Mouse (Mus musculus): ENCODE measurements around the gene Trim33.

Gene Trim33

GRCm38 (mm10) chr3:103279182-103280149 lies at the start of gene Trim33:
Gene Trim33 (plus strand): TSS chr3:103279293.
- DNase-seq, result peak; percentile 88

DNA sequence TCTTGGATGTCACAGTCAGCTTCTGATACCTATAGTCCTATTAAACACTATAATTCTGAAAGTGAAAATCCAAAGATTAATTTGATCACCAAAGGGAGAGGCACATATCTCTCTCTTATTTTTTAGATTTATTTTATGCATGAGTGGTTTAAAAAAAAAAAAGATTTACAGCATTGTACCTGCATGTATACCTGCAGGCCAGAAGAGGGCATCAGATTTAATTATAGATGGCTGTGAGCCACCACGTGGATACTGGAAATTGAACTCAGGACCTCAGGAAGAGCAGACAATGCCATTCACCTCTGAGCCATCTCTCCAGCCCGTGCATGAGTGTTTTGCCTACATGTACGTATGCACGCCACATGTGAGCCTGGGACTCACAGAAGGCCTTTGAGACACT lies 46.7 kb upstream of the Trim33 start:
- no peak for DNase-seq

- DNase-seq, result no peak
Measured at GRCm38 (mm10) chr3:103241524-103241923, 37.6 kb upstream of the Trim33 start.

DNA sequence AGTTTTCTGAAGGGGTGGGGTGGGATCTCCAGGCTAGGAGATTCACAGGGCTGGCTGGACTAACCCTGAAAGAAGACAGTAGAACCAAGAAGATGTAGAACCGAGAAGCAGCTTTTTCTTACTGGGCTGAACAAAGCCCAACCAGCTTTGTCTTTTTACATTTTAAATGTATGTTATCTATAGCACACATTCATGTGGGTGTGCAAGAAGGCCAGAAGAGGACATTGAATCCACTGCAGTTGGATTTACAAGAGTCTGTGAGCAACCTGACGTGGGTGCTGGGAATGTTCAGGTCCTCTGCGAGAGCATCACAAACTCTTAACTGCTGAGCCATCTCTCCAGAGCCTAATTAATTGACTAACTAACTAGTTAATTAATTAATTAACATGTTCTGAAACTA lies 36.9 kb upstream of the Trim33 start:
- DNase-seq, result no peak

DNA sequence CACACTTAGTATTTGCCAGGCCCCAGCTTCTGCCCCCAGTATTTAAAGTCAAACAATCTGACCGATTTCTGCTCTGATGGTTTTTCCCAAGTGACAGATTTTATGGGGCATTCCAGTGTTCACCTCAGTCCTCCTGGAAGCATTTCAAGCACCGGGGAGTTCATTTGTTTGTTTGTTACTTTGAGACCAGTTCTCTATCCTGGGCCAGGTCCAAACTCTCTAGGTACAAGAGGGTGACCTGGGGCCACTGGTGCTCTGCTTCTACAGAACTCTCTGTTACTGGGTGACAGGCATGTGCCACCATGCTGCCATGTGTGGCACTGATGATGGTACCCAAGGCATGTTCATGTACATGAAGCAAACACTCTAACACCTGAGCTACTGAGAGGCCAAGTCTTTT lies 35.6 kb upstream of the Trim33 start:
- no peak for DNase-seq

- no peak for DNase-seq
Measured at GRCm38 (mm10) chr3:103246627-103247260, 32.3 kb upstream of the Trim33 start.

- DNase-seq, result peak; percentile 20
Measured at GRCm38 (mm10) chr3:103256089-103256819, 22.8 kb upstream of the Trim33 start.

GRCm38 (mm10) chr3:103262802-103263417 lies 16.2 kb upstream of the Trim33 start:
- DNase-seq, result no peak

DNA sequence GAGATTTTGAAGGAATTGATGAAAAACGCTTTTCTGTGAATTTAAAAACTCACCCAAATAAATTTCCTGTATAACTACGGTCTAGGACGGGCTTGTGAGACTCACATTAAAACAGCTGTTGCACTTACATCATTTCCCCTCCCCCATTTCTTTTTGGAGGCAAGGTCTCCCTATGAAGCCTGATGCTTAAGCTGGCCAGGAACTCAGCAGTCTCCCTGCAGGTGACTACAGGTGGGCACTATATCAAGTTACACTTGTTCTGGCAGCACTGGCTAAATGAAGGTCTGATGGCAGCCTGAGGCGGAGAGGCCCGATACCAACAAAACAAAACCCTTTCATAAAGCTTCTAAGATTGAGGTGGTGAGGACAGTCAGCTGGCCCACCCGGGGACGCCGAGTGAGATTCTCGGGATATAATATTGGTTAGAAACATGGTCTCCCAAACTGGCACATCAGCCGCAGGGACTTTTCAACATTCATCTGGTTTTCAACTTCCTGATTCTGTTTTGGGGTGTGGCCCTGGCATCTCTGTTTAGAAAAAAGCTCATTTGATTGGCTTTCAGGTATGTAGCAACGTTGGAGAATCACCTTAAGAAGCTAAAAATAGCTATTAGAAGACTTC lies 422 bp upstream of the Trim33 start:
- DNase-seq, result no peak

DNA sequence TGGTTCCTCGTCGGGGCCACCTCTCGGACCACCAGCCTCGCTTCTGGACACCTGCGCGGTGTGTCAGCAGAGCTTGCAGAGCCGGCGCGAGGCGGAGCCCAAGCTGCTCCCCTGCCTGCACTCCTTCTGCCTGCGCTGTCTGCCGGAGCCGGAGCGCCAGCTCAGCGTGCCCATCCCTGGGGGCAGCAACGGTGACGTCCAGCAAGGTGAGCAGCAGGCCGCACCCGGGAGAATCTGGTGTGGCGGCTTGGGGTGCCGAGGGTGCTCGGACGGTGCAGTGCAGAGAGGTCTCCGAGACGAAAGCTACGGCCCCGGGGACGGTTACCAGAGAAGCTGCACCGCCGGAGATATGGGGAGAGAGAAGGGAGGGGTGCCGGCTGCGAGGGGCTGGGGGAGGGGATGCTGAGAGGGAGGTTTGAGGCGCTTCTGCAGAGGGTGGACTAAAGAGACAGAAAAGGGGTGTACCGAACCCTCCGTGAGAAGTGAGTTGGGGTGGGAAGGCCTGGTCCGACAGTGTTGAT lies 1.2 kb downstream of the Trim33 start:
- DNase-seq, result peak; percentile 34

DNA sequence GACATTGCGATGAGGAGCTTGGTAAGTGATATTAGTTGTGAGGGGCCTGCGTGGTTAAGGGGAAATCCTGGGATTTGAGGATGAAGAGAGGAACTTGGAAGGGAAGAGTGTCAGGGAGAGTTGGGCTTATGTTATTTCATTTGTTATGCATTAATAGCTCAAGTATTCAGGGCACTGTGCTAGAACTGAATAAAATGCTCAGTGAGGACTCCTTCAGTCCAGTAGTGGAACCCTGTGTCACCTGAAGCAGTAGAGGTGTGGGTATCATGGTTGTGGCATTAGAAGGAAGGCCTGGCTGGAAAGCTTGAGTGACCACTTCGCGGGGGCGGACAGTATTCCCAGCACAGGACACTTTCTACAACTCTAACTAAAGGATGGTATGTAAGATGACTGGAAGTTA lies 1.8 kb downstream of the Trim33 start:
- DNase-seq, result no peak

DNA sequence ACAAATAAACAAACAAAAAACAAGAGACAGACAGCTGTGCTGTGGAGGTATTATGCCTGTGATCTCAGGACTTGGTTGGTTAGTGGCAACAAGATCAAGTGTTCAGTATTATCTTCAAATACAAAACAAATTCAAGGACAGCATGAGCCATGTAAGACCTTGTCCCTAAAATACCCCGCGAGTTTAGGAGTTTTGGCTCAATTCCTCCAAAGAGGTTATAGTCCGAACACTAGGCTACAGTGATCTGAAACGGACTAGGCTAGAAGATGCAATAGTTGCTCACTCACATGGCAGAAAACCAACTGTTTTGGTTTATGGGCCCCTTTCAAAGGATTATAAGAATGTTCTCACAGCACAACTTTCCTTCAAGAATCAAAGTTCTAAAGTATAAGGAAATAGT lies 9.7 kb downstream of the Trim33 start:
- no peak for DNase-seq

GRCm38 (mm10) chr3:103291087-103291486 lies 12.0 kb downstream of the Trim33 start:
- no peak for DNase-seq

DNA sequence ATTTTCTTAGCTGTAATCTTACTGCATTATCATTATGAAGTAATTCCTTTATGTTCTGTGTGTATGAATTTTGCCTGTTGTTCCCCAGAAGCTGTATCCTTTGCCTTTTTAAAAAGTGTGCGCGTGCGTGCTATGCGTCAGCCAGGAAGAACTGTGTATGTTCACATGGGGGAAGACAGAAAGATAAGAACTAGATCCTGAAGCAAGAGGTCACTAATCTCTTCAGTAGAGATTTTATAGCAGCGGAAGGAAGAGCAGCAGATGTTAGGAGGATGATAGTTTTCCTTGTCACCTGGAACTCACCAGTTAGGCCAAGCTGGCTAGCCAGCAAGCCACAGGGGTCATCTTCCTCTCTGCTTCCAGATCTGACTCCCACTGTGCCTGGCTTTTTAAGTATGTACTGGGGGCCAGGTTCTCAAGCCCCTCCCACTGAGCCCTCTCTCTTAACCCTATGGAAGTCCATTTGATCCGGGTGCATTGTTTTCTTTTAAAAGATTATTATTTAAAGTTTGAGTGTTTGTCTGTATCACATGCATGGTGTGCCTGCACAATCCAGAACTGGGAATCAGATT lies 26.4 kb downstream of the Trim33 start:
- DNase-seq, result no peak

GRCm38 (mm10) chr3:103309252-103309651 lies 30.2 kb downstream of the Trim33 start:
- no peak for DNase-seq

DNA sequence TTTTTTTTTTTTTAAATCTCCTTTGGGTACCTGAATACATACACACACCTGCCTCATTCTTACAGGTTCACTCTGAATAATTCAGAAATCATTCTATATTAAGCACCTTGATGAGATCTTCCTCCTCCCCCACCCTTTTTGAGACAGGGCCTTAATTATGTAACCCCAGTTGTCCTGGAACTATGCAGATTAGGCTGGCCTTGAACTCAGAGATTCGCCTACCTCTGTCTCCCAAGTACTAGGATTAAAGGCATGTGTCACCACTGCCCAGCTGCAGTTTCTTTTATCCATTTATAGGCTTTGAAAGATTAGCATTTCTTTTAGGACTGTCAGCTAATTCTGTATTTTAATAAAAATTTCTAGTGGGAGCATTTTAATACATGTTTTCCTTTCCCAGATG lies 30.7 kb downstream of the Trim33 start:
- DNase-seq, result no peak

GRCm38 (mm10) chr3:103314291-103314690 lies 35.2 kb downstream of the Trim33 start:
- DNase-seq, result no peak

DNA sequence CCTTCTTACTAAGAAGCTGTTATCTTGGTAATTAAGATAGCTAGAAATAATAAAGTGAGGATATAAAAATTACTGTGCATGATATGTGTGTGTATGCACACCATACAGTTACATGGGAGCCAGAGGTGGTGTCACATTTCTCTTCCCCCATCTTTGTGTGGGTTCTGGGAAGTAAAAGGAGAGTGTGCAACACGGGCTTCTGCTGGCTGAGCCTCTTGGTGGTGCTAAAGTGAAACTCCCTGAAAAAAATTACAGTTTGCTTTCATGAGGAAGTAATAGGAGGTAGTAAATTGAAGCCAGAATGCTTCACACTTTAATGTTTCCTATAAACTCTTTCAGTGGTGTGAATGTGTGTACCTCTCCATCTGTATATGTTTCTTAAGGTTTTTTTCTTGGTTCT lies 56.3 kb downstream of the Trim33 start:
- DNase-seq, result no peak

GRCm38 (mm10) chr3:103346658-103347057 lies 67.6 kb downstream of the Trim33 start:
- no peak for DNase-seq

- DNase-seq, result no peak
Measured at GRCm38 (mm10) chr3:103353518-103353917, 74.4 kb downstream of the Trim33 start.

DNA sequence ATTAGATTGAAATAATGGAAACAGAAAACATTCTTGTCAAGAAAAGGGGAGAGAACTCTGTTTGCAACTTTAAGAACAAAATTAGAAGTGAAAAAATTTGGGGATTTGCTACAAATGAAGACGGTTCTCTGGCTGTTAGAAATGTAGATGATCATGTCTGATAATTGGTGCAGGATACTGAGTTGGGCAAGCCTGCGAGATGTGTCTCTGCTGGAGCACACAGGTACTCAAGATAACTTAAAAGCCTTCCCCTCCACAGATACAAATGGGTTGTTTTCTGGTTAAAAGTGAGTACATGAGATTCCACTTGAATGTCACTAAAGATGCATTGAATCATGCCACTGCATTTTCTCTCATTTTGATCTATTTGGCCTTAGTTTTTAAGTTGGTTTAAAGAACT lies 74.9 kb downstream of the Trim33 start:
- no peak for DNase-seq

- DNase-seq, result no peak
Measured at GRCm38 (mm10) chr3:103361150-103361549, 82.1 kb downstream of the Trim33 start.
